Mouse (Mus musculus) heart, embryonic 10.5 days (tissue): Measurements from ENCODE around the gene Chmp4b. TPM values are rescaled to one million over a fixed set of nuclear protein-coding genes. Genes with fewer than 3 reads are reported as not detected.
A peak's percentile ranks its signal among the peaks of the same experiment; 100 is the strongest.

Experiments
- DNase-seq: peaks from one replicate; pipeline ENCODE4 v3.0.0-alpha.2; 2017; ENCODE audit warnings: low spot score
- H3K27ac ChIP-seq: fragments of 300-500 bp; sonication (generic); 2 replicates; pipeline ENCODE4 v1.5.1; 2016; ENCODE audit warnings: mild to moderate bottlenecking
- H3K27me3 ChIP-seq: fragments of 300-500 bp; sonication (generic); 2 replicates; pipeline ENCODE4 v1.6.1; 2016; ENCODE audit warnings: mild to moderate bottlenecking; ENCODE audit not compliant: poor library complexity, insufficient read depth, severe bottlenecking
- H3K36me3 ChIP-seq: fragments of 300-500 bp; sonication (generic); 2 replicates; pipeline ENCODE4 v1.6.1; 2016; ENCODE audit warnings: mild to moderate bottlenecking, moderate library complexity
- H3K4me1 ChIP-seq: fragments of 300-500 bp; sonication (generic); 2 replicates; pipeline ENCODE4 v1.6.1; 2016; ENCODE audit warnings: mild to moderate bottlenecking
- H3K4me3 ChIP-seq: fragments of 300-500 bp; sonication (generic); 2 replicates; pipeline ENCODE4 v1.5.1; 2016; ENCODE audit warnings: mild to moderate bottlenecking, moderate library complexity
- H3K9me3 ChIP-seq: fragments of 300-500 bp; sonication (generic); 2 replicates; pipeline ENCODE4 v1.6.1; 2016; ENCODE audit warnings: mild to moderate bottlenecking, moderate library complexity
- WGBS: fragments of 180-500 bp; shearing (Covaris S2); methylation state at CpG from one replicate; pipeline ENCODE4 v1.1.7; 2016; 5-methylcytosine and 5-hydroxymethylcytosine counted together
- polyA plus RNA-seq: library from polyadenylated mRNA; unstranded; fragments of >200 nt; fragmentation: Nextera tagmentation; extraction: Ambion mirVana; gene quantifications from 2 replicates; pipeline ENCODE4 v1.2.1, GENCODE M21; 2016

Chmp4b gene
- polyA plus RNA-seq, 1 experiment from 2014 or later = 17.4 TPM

DNA sequence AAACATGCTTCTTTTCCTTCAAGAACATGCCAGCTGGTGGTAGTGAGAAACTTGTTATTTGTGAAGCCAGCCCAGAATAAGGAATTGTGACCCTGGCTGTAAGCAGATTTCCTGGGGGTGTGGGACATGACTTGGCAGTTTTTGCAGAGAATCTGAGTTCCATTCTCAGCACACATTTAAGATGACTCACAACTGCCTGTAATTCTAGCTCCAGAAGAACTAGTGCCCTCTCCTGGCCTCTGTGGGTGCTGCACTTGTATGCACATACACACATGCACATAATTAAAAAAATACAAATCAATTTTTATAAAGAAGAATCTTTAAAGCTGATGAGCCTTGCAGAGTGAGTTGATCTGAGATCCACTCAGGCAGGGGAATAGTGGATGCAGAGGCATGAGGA is 27.4 kb upstream of the Chmp4b start:
- Histone ChIP-seq H3K4me1 (peaks cover 3% of the 10 kb centered on the region; the same call in 1 of the 2 replicates), H3K27ac (no peak overlapping the region), H3K27me3 (no peaks in the 10 kb centered on the region), H3K4me3 (no peak overlapping the region), H3K9me3 (no peaks in the 10 kb centered on the region), H3K36me3 (peaks cover 43% of the 10 kb centered on the region; the same call in 1 of the 2 replicates)
- DNase-seq = no peak

DNA sequence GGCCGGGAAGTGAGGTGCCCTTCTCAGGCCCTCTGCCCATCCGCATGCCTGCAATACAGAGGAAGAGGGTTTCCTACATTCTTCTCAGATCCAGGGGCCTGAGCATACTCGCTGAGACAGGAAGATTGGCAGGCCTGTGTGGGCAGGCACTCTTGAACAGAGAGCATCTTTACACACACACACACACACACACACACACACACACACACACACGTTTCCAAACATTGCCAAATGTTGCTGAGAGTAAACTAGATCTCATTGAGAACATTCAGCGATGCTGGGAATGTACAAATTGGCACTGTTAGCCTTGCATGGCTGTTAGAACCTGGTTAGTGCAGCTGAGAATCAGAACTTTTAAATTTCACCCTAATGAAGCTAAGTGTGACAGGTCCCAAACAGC is 21.0 kb upstream of the Chmp4b start:
- Histone ChIP-seq H3K4me3 (no peak overlapping the region), H3K9me3 (no peaks in the 10 kb centered on the region), H3K27ac (no peak overlapping the region), H3K36me3 (peaks cover 44% of the 10 kb centered on the region), H3K4me1 (no peaks in the 10 kb centered on the region), H3K27me3 (no peaks in the 10 kb centered on the region)
- no peak for DNase-seq
- 80% methylated on average over 5 of the region's 5 CpGs for WGBS

DNA sequence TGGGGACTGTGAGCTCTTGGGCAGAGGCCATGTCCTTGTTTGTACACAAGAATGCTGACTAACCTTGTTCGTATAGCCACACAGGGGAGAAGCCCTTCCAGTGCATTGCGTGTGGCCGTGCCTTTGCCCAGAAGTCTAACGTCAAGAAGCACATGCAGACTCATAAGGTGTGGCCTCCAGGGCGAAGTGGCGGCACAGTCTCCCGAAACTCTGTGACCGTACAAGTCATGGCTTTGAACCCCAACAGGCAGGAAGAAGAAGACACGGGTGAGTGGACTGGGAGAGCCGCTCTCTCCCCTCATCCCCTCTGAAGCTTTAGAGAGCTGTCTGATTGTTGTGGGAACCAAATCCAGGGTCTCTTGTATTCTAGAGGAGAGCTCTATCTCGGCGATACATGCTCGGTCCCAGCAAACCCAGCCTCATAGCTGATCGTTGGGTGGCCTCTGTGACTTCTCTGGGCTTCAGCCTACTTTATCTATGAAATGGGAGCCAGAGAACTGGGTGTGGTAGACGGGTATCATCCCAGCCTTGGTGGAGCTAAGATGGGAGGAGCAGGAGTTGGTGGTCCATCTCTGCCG is 19.2 kb upstream of the Chmp4b start:
- H3K27me3 ChIP-seq = no peaks in the 10 kb centered on the region
- H3K4me1 ChIP-seq = no peaks in the 10 kb centered on the region
- DNase-seq = no peak
- peak overlapping the region; percentile 63 for H3K27ac ChIP-seq
- 84% methylated on average over 16 of the region's 16 CpGs for WGBS
- H3K4me3 ChIP-seq = no peak overlapping the region; the same call in 1 of the 2 replicates
- no peaks in the 10 kb centered on the region for H3K9me3 ChIP-seq
- H3K36me3 ChIP-seq = peaks cover 43% of the 10 kb centered on the region

DNA sequence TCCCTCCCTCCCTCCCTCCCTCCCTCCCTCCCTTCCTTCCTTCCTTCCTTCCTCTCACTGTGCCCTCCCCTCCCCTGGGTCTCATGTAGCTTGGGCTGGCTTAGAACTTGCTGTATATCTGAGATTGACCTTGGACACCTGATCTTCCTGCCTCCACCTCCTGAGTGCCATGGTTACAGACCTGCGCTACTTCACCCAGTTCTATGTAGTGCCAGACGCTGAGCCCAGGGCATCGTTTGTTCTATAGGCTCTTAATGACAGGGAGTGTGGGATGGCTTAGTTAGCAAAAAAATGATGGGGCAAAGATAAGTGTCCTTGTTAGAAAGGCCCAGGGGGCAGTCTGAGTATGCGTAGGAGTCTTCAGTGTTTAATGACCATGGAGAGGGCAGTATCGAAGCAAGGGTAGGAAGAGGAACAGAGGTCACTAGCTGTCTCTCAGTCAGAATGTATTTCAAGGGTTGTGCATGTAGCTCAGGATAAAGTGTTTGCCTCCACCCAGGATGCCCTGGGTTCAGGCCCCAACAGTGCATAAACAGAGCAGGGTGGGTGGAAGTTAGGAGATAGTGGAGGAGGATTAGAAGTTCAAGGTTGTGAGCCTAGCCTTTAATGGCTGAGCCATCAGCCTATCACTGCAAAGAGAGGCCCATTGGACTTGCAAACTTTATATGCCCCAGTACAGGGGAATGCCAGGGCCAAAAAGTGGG is 18.3 kb upstream of the Chmp4b start:
- Histone ChIP-seq H3K9me3 (0 out of 2 replicates have a peak, but pooled peaks cover 1% of the 10 kb centered on the region), H3K4me3 (no peak overlapping the region), H3K36me3 (peaks cover 47% of the 10 kb centered on the region), H3K27me3 (no peaks in the 10 kb centered on the region), H3K4me1 (no peaks in the 10 kb centered on the region), H3K27ac (peak overlapping the region; percentile 42; the same call in 1 of the 2 replicates)
- DNase-seq = no peak
- WGBS = 85% methylated on average over 5 of the region's 5 CpGs

DNA sequence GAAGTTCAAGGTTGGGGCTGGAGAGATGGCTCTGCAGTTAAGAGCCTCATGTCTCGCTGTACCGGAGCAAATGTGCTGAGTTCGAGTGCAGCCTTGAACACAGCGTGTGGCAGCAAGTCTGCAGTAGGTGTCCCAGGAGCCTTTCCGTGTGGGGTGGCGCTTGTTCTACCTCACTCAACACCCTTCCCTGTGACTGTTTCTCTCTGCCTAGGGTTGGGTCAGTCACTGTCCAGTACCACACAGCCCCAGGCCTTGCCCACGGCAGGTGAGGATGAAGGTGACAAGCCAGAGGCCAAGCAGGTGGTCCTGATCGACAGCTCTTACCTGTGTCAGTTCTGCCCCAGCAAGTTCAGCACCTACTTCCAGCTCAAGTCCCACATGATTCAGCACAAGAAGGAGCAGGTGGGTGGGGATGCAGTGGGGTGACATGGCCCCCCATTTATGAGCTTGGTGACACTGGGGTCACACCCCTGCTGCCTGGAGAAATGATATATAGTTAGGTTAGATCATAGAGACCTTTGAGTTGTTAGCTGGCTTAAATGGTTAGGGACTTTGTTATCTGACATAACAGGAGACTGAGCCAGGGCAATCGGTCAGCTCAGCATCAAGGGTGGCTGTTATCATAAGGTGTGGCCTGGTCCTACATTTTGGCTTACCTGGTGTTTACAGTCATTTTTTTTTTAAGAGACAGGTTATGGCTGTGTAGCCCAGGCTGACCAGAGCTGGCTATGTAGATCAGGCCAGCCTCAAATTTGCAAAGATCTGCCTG is 17.4 kb upstream of the Chmp4b start:
- 87% methylated on average over 9 of the region's 9 CpGs for WGBS
- H3K36me3 ChIP-seq = peaks cover 48% of the 10 kb centered on the region
- H3K27ac ChIP-seq = peak overlapping the region; percentile 47; the same call in 1 of the 2 replicates
- no peaks in the 10 kb centered on the region for H3K4me1 ChIP-seq
- no peak overlapping the region for H3K4me3 ChIP-seq
- H3K9me3 ChIP-seq = 0 out of 2 replicates have a peak, but pooled peaks cover 5% of the 10 kb centered on the region
- no peak for DNase-seq
- no peaks in the 10 kb centered on the region for H3K27me3 ChIP-seq

DNA sequence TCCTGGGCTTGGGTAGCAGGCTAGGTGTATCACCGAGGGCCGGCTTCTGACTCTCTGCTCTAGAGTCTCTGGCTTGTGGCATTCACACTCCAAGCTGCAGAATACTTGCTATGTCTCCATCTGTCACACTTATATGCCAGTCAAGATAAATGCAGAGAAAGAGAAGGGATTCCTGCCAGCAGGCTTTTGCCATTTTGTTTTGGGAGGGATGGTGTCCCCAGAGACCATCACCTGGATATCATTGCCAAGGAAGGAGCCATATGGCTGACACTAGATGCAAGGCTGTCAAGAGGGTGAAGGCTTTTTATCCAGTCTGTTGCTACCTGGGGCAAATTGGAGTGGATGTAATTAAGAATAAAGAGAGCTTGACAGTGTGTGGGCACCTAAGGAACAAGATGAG is 15.7 kb upstream of the Chmp4b start:
- Histone ChIP-seq H3K4me3 (no peak overlapping the region), H3K27ac (no peak overlapping the region), H3K9me3 (0 out of 2 replicates have a peak, but pooled peaks cover 5% of the 10 kb centered on the region), H3K36me3 (peaks cover 44% of the 10 kb centered on the region), H3K4me1 (no peaks in the 10 kb centered on the region), H3K27me3 (no peaks in the 10 kb centered on the region)
- WGBS = 96% methylated on average over 2 of the region's 2 CpGs
- DNase-seq = no peak

DNA sequence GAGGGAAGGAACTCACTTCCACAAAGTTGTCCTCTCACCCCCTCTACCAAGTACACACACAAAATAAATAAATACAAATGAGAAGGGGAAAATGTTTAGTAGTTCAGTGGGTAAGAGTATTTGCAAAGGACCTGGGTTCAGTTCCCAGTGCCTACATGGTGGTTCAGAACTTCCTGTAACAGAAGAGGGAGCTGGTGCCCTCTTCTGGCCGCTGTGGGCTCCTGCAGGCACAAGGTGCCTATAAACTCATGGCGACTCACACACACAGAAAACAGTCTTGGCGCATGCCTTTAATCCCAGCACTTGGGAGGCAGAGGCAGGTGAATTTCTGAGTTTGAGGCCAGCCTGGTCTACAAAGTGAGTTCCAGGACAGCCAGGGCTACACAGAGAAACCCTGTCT is 13.0 kb upstream of the Chmp4b start:
- 0 out of 2 replicates have a peak, but pooled peaks cover 5% of the 10 kb centered on the region for H3K9me3 ChIP-seq
- DNase-seq = no peak
- H3K27me3 ChIP-seq = no peaks in the 10 kb centered on the region
- H3K4me1 ChIP-seq = no peaks in the 10 kb centered on the region
- peaks cover 48% of the 10 kb centered on the region for H3K36me3 ChIP-seq
- no peak overlapping the region for H3K27ac ChIP-seq
- H3K4me3 ChIP-seq = no peak overlapping the region
- WGBS = 90% methylated on average over 3 of the region's 3 CpGs

DNA sequence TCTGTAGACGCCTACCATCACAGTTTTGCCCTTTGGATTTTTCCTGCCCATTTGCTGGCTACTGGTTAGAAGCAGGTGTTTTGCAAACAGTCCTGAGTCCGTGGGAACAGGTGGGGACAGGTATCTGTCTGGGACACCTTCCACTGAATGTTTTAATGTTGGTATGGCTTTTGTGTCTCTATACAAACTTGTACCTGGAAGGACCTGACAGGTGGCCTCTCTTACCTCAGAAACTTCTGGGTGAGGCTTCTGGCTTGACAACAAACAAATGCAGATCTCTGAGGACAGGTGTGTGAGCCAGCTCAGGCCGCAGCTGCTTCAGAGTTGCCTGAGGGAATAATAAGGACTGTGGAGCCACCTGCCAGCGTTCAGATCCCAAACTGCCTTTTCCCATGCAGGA is 12.4 kb upstream of the Chmp4b start:
- peaks cover 51% of the 10 kb centered on the region for H3K36me3 ChIP-seq

DNA sequence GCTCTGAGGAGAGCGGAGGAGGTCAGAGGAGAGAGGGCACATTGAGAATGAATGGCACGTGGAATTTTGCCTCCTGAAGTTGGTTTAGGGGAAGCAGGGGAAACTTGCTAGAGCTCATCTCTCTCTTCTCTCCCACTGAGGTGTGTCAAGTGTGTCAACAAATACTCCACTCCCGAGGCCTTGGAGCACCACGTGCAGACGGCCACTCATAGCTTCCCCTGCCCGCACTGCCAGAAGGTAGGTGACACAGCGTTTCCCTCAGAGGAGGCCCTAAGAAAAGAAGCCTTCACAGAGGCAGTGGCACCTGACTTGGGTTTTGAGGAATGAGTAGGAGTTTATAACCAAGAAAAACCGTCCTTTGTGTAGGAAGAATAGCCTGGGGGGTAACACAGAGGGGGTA is 10.3 kb upstream of the Chmp4b start:
- 78% methylated on average over 8 of the region's 8 CpGs for WGBS
- no peak for DNase-seq
- peaks cover 58% of the 10 kb centered on the region for H3K36me3 ChIP-seq
- H3K27me3 ChIP-seq = no peaks in the 10 kb centered on the region
- H3K4me1 ChIP-seq = no peaks in the 10 kb centered on the region
- no peak overlapping the region for H3K4me3 ChIP-seq
- H3K9me3 ChIP-seq = 0 out of 2 replicates have a peak, but pooled peaks cover 5% of the 10 kb centered on the region
- 0 out of 2 replicates have a peak overlapping the region, but pooled peaks have one; percentile 7 for H3K27ac ChIP-seq

More for the DNA sequence above, 12.4 kb upstream of the Chmp4b start:
- WGBS = 85% methylated on average over 4 of the region's 4 CpGs
- no peak for DNase-seq
- Histone ChIP-seq H3K9me3 (0 out of 2 replicates have a peak, but pooled peaks cover 5% of the 10 kb centered on the region), H3K4me3 (no peak overlapping the region), H3K27ac (no peak overlapping the region), H3K4me1 (no peaks in the 10 kb centered on the region), H3K27me3 (no peaks in the 10 kb centered on the region)

DNA sequence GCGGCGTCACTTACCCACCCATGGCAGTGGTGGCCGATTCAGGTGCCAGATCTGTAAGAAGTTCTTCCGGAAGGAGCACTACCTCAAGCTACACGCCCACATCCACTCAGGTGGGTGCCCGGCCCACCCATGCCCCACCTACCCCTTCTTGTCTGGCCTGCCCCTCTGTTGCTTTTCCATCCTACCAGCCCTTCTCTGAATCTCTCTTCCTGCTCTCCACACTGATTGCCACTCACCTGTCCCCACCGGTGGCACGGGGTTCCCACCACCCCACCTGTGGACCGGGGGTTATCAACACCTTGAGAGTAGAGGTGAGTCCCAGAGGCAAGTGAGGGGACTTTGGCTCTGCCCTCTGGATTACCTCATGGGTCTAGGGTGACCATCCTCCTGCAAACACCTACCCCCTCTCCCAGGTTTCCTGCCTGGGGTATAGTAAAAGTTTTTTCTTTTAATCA is 9.5 kb upstream of the Chmp4b start:
- Histone ChIP-seq H3K36me3 (peaks cover 58% of the 10 kb centered on the region), H3K4me3 (no peak overlapping the region), H3K9me3 (0 out of 2 replicates have a peak, but pooled peaks cover 5% of the 10 kb centered on the region), H3K27me3 (no peaks in the 10 kb centered on the region), H3K4me1 (no peaks in the 10 kb centered on the region), H3K27ac (no peak overlapping the region)
- no peak for DNase-seq
- WGBS = 94% methylated on average over 9 of the region's 9 CpGs

DNA sequence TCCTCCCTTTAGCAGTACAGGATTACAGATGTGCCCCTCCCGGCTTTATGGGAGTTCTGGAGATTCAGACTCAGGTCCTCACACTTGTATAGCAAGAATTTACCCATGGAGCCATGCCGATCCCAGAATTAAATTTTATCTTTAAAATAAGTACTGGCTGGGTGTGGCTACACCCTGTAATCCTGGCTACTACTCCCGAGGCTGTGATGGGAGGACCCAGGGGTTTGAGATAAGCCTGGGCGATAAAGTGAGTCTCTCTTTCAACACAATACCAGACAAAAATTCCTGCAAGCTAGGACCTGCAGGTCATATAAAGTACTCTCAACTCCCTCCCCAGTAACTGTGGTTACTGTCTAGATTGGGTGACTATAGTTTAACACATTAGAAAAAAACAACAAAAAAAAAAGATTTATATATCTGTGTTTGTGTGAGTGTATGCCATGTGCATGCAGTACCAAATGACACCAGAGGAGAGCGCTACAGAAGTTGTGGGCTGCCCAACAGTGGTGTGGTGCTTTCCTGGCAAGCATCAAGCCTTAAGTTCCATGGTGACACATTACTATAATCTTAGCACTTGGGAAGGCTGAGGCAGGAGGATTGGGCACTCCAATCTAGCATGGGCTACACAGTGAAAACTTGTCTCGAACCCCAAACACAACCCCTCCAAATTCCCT is 8.7 kb upstream of the Chmp4b start:
- Histone ChIP-seq H3K4me3 (no peak overlapping the region), H3K36me3 (peaks cover 51% of the 10 kb centered on the region), H3K9me3 (0 out of 2 replicates have a peak, but pooled peaks cover 5% of the 10 kb centered on the region), H3K4me1 (no peaks in the 10 kb centered on the region), H3K27ac (no peak overlapping the region), H3K27me3 (no peaks in the 10 kb centered on the region)
- 56% methylated on average over 6 of the region's 6 CpGs for WGBS
- DNase-seq = no peak

DNA sequence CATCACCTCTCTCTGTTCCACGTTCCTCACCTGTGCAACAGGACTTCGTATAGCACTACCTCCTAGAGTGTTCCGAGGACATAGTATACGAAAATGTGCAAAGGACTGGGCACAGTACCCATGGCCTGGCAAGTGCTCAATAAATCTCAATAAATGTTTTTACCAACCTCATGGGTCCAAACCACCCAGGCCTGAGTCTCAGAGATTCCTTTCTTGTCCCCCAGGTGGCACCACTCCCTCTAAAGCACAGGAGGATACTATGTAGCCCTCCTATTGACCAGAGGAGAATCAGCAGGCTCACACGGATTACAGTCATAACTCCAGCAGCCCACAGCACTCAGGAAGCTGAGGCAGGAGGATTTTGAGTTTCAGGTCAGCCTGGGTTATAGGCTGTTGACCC is 4.9 kb upstream of the Chmp4b start:
- WGBS = 72% methylated on average over 5 of the region's 5 CpGs
- H3K4me3 ChIP-seq = no peak overlapping the region
- H3K36me3 ChIP-seq = peaks cover 24% of the 10 kb centered on the region
- no peaks in the 10 kb centered on the region for H3K27me3 ChIP-seq
- H3K9me3 ChIP-seq = no peaks in the 10 kb centered on the region
- no peak for DNase-seq
- no peaks in the 10 kb centered on the region for H3K4me1 ChIP-seq
- no peak overlapping the region for H3K27ac ChIP-seq
